Mouse (Mus musculus) megakaryocyte, adult 5-6 weeks (primary cell): ENCODE measurements at regions not wholly inside any gene's neighbourhood (a gene's known extent, or its start where the extent isn't known, plus 50 kb on each side); places are given as distances from the start of the nearest gene placed in this dataset.
A peak's percentile ranks its signal among the peaks of the same experiment; 100 is the strongest.

Source experiments
- ATAC-seq: 2 replicates; pipeline ENCODE4 v1.8.0; 2016; ENCODE audit warnings: mild to moderate bottlenecking, inconsistent platforms; ENCODE audit not compliant: poor library complexity, severe bottlenecking

- ATAC-seq, result peak; percentile 72
Measured at GRCm38 (mm10) chr14:78790374-78790773, 57.8 kb upstream of the Dgkh start.

GRCm38 (mm10) chr14:78796796-78797195, 52.1 kb upstream of the Vwa8 start:
- no peak for ATAC-seq

GRCm38 (mm10) chr14:78798478-78798877, 50.4 kb upstream of the Vwa8 start:
- no peak for ATAC-seq
